17 mouse cellular contexts compared by ENCODE assay signal in the genomic region with DNA sequence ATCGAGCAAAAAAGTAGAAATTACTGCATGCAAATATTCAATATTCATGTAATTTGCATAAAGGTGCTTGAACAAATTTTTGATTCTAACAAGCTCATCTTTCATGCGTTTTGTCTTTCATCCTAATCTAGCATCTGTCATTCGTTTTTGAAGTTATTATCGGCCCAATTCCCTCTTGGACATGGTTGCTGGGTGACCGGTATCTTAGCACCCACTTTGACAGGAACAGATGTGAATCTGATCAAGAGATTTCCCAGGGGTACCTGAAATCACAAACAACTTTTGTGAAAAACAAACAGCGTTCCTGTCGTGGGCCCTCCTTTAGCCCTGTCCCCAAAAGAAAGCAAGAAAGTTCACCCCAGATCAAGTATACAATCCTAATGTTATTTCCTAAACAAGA. TPM values are rescaled to one million over a fixed set of nuclear protein-coding genes. Genes with fewer than 3 reads are reported as not detected.
A peak's percentile ranks its signal among the peaks of the same experiment; 100 is the strongest.
DNase-seq lines count a peak whose midpoint lies in the region; ATAC-seq and TF ChIP-seq lines count a peak whose summit lies in the region.
"Had no signal": no experiment of that assay in that cellular context is flagged by ENCODE, and none has a peak within 500 bp of the region (broad histone marks: within the 10 kb centered on the region; RNA-seq: fewer than 3 reads in every experiment).

No protein-coding gene starts in this region.

- no peaks in the 10 kb centered on the region for H3K9me3 ChIP-seq in midbrain, embryonic 11.5 days (ENCODE audit: control insufficient read depth, low read length)
- no peaks in the 10 kb centered on the region for H3K9me3 ChIP-seq in midbrain, embryonic 16.5 days (replicated peaks; ENCODE audit: control insufficient read depth, low read length, poor library complexity, severe bottlenecking)
- no peaks in the 10 kb centered on the region for H3K9me3 ChIP-seq in neural tube, embryonic 11.5 days (ENCODE audit: control insufficient read depth, low read length)
- H3K9me3 ChIP-seq in neural tube, embryonic 15.5 days (replicated peaks): no peaks in the 10 kb centered on the region
- no peaks in the 10 kb centered on the region for H3K9me3 ChIP-seq in hindbrain, embryonic 12.5 days (replicated peaks)
- H3K9me3 ChIP-seq in hindbrain, postnatal 0 days (ENCODE audit: low read length): no peaks in the 10 kb centered on the region
- H3K9me3 ChIP-seq: heart, embryonic 13.5 days; intestine, embryonic 15.5 days had no signal

- TF ChIP-seq CTCF in hindbrain, postnatal 0 days (IDR thresholded peaks at IDR 0.05; ENCODE audit: low read depth): no peak

- no peak overlapping the region for H3K27ac ChIP-seq in midbrain, embryonic 11.5 days (ENCODE audit: low read depth, low read length)
- H3K27ac ChIP-seq in midbrain, embryonic 16.5 days (ENCODE audit: low read length): no peak overlapping the region
- no peak overlapping the region for H3K27ac ChIP-seq in neural tube, embryonic 11.5 days (ENCODE audit: low read depth, low read length)
- no peak overlapping the region for H3K27ac ChIP-seq in neural tube, embryonic 15.5 days (replicated peaks)
- no peak overlapping the region for H3K27ac ChIP-seq in hindbrain, embryonic 12.5 days
- H3K27ac ChIP-seq in hindbrain, postnatal 0 days: no peak overlapping the region
- H3K27ac ChIP-seq: heart, embryonic 13.5 days; intestine, embryonic 15.5 days had no signal

- 39% methylated on average over 7 of the region's 7 CpGs for WGBS in midbrain, embryonic 11.5 days
- 23% methylated on average over 7 of the region's 7 CpGs for WGBS in midbrain, embryonic 16.5 days
- WGBS in neural tube, embryonic 11.5 days: 44% methylated on average over 7 of the region's 7 CpGs
- 25% methylated on average over 7 of the region's 7 CpGs for WGBS in neural tube, embryonic 15.5 days
- 15% methylated on average over 7 of the region's 7 CpGs for WGBS in hindbrain, embryonic 12.5 days
- WGBS in hindbrain, postnatal 0 days: 25% methylated on average over 7 of the region's 7 CpGs

- peaks cover 17% of the 10 kb centered on the region for H3K4me1 ChIP-seq in midbrain, embryonic 11.5 days (ENCODE audit: control insufficient read depth, insufficient read depth, low read length)
- H3K4me1 ChIP-seq in midbrain, embryonic 16.5 days (ENCODE audit: control insufficient read depth, insufficient read depth, low read length): peaks cover 13% of the 10 kb centered on the region
- H3K4me1 ChIP-seq in neural tube, embryonic 11.5 days (ENCODE audit: control insufficient read depth, insufficient read depth, low read length): peaks cover 4% of the 10 kb centered on the region
- no peaks in the 10 kb centered on the region; the same call in 1 of the 2 replicates for H3K4me1 ChIP-seq in neural tube, embryonic 15.5 days
- peaks cover 8% of the 10 kb centered on the region for H3K4me1 ChIP-seq in hindbrain, embryonic 12.5 days
- peaks cover 3% of the 10 kb centered on the region; the same call in 1 of the 2 replicates for H3K4me1 ChIP-seq in hindbrain, postnatal 0 days (ENCODE audit: insufficient read depth, low read length)
- H3K4me1 ChIP-seq: heart, embryonic 13.5 days; intestine, embryonic 15.5 days had no signal

- H3K27me3 ChIP-seq in midbrain, embryonic 11.5 days (ENCODE audit: control insufficient read depth, insufficient read depth, low read length): no peaks in the 10 kb centered on the region
- H3K27me3 ChIP-seq in midbrain, embryonic 16.5 days (ENCODE audit: control insufficient read depth, insufficient read depth, low read depth, low read length): no peaks in the 10 kb centered on the region
- no peaks in the 10 kb centered on the region for H3K27me3 ChIP-seq in neural tube, embryonic 11.5 days (ENCODE audit: control insufficient read depth, insufficient read depth, low read length)
- H3K27me3 ChIP-seq in neural tube, embryonic 15.5 days (replicated peaks): no peaks in the 10 kb centered on the region
- no peaks in the 10 kb centered on the region for H3K27me3 ChIP-seq in hindbrain, embryonic 12.5 days
- no peaks in the 10 kb centered on the region for H3K27me3 ChIP-seq in hindbrain, postnatal 0 days (ENCODE audit: insufficient read depth, low read length)
- H3K27me3 ChIP-seq: heart, embryonic 13.5 days; intestine, embryonic 15.5 days had no signal

- no peak overlapping the region for H3K4me3 ChIP-seq in midbrain, embryonic 11.5 days (ENCODE audit: low read depth, low read length)
- H3K4me3 ChIP-seq in midbrain, embryonic 16.5 days (ENCODE audit: low read depth, low read length): no peak overlapping the region
- no peak overlapping the region for H3K4me3 ChIP-seq in neural tube, embryonic 11.5 days (ENCODE audit: low read depth, low read length)
- H3K4me3 ChIP-seq in neural tube, embryonic 15.5 days (replicated peaks): no peak overlapping the region
- H3K4me3 ChIP-seq in hindbrain, embryonic 12.5 days: no peak overlapping the region
- no peak overlapping the region for H3K4me3 ChIP-seq in hindbrain, postnatal 0 days (ENCODE audit: low read length)
- H3K4me3 ChIP-seq: heart, embryonic 13.5 days; intestine, embryonic 15.5 days had no signal

- H3K9ac ChIP-seq in midbrain, embryonic 11.5 days (ENCODE audit: low read length): no peak overlapping the region
- no peak overlapping the region for H3K9ac ChIP-seq in midbrain, embryonic 16.5 days (ENCODE audit: low read depth, low read length)
- H3K9ac ChIP-seq in neural tube, embryonic 11.5 days (ENCODE audit: low read length): no peak overlapping the region
- no peak overlapping the region for H3K9ac ChIP-seq in neural tube, embryonic 15.5 days (replicated peaks)
- H3K9ac ChIP-seq in hindbrain, embryonic 12.5 days: no peak overlapping the region
- H3K9ac ChIP-seq in hindbrain, postnatal 0 days (replicated peaks; ENCODE audit: low read length): no peak overlapping the region
- H3K9ac ChIP-seq: heart, embryonic 13.5 days; intestine, embryonic 15.5 days had no signal

- DNase-seq in midbrain, embryonic 11.5 days (ENCODE audit: low spot score, missing footprints): peak; percentile 90
- DNase-seq in neural tube, embryonic 11.5 days (ENCODE audit: low spot score): peak; percentile 30
- DNase-seq in hindbrain, postnatal 0 days (ENCODE audit: low spot score): peak; percentile 54
- DNase-seq in lung, postnatal 36 days: no peak
- DNase-seq: adrenal gland, adult 8-10 months; adrenal gland, postnatal 36 days; cerebellum, adult 11 months; cerebellum, adult 8-10 months; cerebellum, postnatal 14 days; gastrocnemius, postnatal 36 days; heart, postnatal 36 days had no signal

- no peaks in the 10 kb centered on the region for H3K36me3 ChIP-seq in midbrain, embryonic 11.5 days (ENCODE audit: control insufficient read depth, insufficient read depth, low read length)
- H3K36me3 ChIP-seq in midbrain, embryonic 16.5 days (ENCODE audit: control insufficient read depth, insufficient read depth, low read length): no peaks in the 10 kb centered on the region
- H3K36me3 ChIP-seq in neural tube, embryonic 11.5 days (ENCODE audit: control insufficient read depth, insufficient read depth, low read length): no peaks in the 10 kb centered on the region
- H3K36me3 ChIP-seq in neural tube, embryonic 15.5 days: no peaks in the 10 kb centered on the region
- H3K36me3 ChIP-seq in hindbrain, embryonic 12.5 days: no peaks in the 10 kb centered on the region
- H3K36me3 ChIP-seq in hindbrain, postnatal 0 days (ENCODE audit: insufficient read depth, low read length): no peaks in the 10 kb centered on the region
- H3K36me3 ChIP-seq: heart, embryonic 13.5 days; intestine, embryonic 15.5 days had no signal

- ATAC-seq in midbrain, embryonic 11.5 days (ENCODE audit: low FRiP score): peak; percentile 40
- ATAC-seq in midbrain, embryonic 16.5 days: no peak
- no peak for ATAC-seq in neural tube, embryonic 11.5 days (ENCODE audit: insufficient read depth, low FRiP score, low TSS enrichment)
- no peak for ATAC-seq in neural tube, embryonic 15.5 days (ENCODE audit: low FRiP score)
- 0 out of 2 replicates have a peak, but pooled peaks have one; percentile 29 for ATAC-seq in hindbrain, embryonic 12.5 days (ENCODE audit: low FRiP score)
- no peak for ATAC-seq in hindbrain, postnatal 0 days
- ATAC-seq: forebrain, embryonic 14.5 days; intestine, embryonic 15.5 days had no signal

- no peak overlapping the region for H3K4me2 ChIP-seq in midbrain, embryonic 11.5 days
- no peak overlapping the region for H3K4me2 ChIP-seq in midbrain, embryonic 16.5 days (ENCODE audit: low read length)
- H3K4me2 ChIP-seq in neural tube, embryonic 11.5 days (ENCODE audit: low read depth): no peak overlapping the region
- no peak overlapping the region for H3K4me2 ChIP-seq in neural tube, embryonic 15.5 days
- H3K4me2 ChIP-seq in hindbrain, embryonic 12.5 days (replicated peaks): no peak overlapping the region
- H3K4me2 ChIP-seq in hindbrain, postnatal 0 days (ENCODE audit: low read depth, low read length): peak overlapping the region; percentile 37; the same call in 1 of the 2 replicates
- H3K4me2 ChIP-seq: heart, embryonic 13.5 days; intestine, embryonic 15.5 days had no signal

RNA-seq across cellular contexts. Expression of gene Dach1, which starts 12.8 kb away (rescaled TPM):
- polyA plus RNA-seq in midbrain, embryonic 11.5 days (2014; fragmentation: Nextera tagmentation; extraction: Ambion mirVana): 24.0 and 24.2 TPM in 2 replicates
- 9.4 and 9.7 TPM in 2 replicates for polyA plus RNA-seq in midbrain, embryonic 16.5 days (2015; fragmentation: Nextera tagmentation; extraction: Ambion mirVana)
- 19.6 and 21.8 TPM in 2 replicates for polyA plus RNA-seq in neural tube, embryonic 11.5 days (2014; fragmentation: Nextera tagmentation; extraction: Ambion mirVana)
- polyA plus RNA-seq in neural tube, embryonic 15.5 days (2015; fragmentation: Nextera tagmentation; extraction: Ambion mirVana): 12.6 and 14.9 TPM in 2 replicates
- polyA plus RNA-seq in hindbrain, embryonic 12.5 days (2016; fragmentation: Nextera tagmentation; extraction: Ambion mirVana): 22.8 and 24.3 TPM in 2 replicates
- 23.8 and 26.7 TPM in 2 replicates for total RNA-seq in hindbrain, postnatal 0 days (2014; rRNA removed)
- polyA plus RNA-seq in hindbrain, postnatal 0 days (2015; fragmentation: Nextera tagmentation; extraction: Ambion mirVana): 14.7 and 14.8 TPM in 2 replicates

Comparison
In these comparisons a context has a peak if more than half of its experiments do, and no peak if none do; other contexts are left out.
1. ATAC-seq: peak in midbrain, embryonic 11.5 days (single experiment) and hindbrain, embryonic 12.5 days (single experiment); none in midbrain, embryonic 16.5 days (single experiment), neural tube, embryonic 11.5 days (single experiment), neural tube, embryonic 15.5 days (single experiment) and hindbrain, postnatal 0 days (single experiment).